Mouse (Mus musculus) frontal cortex, postnatal 14 days (tissue): ENCODE data around the gene Aldh1a1.

Experiments
- DNase-seq, 2 experiments: peaks; one replicate each; pipeline ENCODE4 v3.0.0; 2022; ENCODE audit warnings: low spot score in 2 of 2

The Aldh1a1 gene

DNA sequence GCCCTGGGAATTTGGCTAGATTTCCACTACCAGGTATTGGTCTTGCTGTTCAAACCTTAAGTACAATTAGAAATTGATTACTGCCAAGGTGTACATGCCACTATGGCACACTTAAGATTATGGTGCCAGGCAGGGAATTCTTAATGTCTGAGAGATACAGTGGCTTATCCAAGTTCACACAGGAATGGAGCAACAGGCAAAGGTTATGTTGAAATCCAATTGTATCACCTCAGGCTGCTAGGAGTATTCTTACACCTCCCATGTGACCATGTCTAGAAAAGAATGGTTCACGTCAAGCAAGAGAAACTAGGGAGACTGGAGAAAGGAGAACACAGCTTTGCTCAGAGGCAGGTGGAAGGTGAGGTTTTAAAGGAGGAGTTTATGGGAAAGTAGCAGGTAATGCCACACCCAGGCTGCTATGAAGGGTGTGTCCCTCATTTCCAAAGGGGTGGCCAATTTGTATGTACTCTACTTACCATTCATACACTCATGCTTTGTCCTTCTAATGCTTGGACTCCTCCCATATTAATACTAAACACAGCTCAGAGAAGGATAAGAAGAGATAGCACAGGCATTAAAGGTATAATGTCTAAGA lies 160.7 kb downstream of the Aldh1a1 start:
- DNase-seq = no peak

DNA sequence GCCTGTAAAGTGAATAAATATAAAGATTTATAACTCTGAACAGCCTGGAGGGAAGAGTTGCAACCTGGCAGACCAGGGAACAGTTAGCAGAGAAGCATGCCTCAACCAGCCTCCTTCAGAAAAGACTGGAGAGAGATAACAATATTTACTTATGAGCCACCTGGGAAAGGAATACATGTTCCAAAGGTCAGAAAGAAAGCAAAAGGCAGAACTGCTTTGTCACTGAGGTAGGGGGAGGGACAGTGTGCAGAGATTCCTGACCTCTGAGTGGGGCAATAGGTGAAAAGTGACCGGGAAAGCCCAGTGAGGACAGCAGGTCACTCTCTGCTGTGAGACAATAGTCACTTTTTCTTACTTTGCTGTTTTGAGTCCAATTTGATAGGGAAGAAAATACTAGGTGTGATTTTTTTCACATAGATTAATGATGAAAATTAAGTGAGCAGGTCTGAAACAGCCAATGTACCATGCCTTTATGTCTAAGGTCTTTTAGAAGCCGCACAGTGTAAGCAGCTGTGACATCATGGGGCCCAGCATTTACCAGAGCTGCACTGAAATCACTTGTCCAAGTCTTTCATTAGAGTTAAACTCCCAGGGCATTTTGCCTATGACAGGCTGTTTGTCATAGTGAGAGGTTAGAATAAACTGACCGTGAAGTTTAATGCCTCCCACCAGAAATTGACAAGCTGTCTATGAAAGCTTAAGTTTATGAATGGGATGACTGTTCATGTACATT lies 161.8 kb downstream of the Aldh1a1 start:
- no peak for DNase-seq

DNA sequence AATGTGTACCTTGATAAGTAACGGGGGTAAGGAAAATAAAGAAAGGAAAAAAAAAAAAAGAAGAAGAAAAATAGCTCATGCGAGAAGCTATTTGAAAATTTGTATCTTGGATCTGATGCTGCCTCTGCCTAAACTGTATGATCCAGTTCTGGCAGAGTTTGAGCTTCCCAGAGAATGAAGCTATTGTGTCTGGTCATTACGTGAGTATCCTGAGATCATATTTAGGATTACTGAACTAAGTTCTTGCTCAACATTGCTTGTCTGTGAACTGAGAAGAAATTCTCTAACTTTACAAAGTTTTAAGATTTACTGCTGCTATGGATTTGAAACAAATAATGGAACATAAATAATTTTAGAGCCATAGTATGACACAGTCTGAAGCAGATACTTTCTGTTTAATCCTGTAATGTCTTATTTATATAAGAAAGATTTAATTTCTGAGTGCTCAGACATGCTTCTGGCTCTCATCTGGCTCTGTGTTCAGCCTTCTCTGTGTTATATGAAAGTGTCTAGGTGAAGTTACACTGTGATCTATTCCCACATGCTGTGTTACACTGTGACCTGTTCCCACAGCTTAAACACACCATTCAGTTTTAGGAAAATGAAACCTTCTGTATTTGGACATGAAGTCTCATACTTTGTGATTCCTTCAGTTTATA lies 185.3 kb downstream of the Aldh1a1 start:
- DNase-seq = no peak
